Mouse (Mus musculus): ENCODE measurements around the gene Adgrl3. TPM values are rescaled to one million over a fixed set of nuclear protein-coding genes. Genes with fewer than 3 reads are reported as not detected.

Adgrl3 gene
- polyA plus RNA-seq, 1 experiment from 2014 or later, result 1.1 TPM

DNA sequence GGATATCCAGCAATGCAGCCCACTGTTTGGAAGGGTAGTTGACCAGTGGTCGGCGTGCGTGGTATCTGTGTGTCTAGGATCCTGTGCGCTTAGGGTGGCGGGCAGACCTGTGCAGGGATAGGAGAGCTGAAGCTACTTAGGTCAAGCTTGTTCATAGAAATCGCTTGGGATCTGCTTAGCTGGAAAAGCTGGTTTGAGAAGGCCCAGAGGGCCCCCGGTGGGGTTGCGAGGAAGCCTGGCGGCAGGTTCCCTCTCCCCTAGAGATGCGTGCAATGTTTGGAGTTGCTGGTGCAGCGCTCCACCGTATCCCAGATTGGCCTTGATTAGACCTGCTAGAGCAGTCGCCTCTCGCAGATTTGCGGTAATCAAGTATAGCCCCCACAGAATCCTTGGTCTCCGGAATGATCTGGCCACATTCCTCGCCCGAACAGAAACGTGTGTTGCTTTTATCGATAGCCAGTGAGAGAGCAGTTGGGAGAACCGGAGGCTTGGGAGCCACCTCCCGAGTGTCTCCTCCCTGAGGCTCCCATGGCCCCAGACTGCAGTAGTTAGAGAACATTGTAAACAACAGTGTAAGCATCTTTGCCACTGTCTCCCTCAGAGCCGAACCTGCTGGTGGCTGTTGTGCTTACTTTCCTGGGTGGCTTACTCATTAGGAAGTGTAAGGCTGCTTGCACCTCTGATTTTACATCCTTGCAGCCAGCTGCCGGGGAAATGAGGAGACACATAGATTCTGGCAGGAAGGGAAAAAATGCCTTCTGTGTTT is 2.6 kb downstream of the Adgrl3 start:
- H3K4me1 ChIP-seq (ENCODE audit: insufficient read depth), result no peaks in the 10 kb centered on the region; the same call in none of the 2 replicates
- 4% methylated on average over 24 of the region's 24 CpGs for WGBS (ENCODE audit: insufficient replicate concordance)
- no peak overlapping the region for H3K27ac ChIP-seq (ENCODE audit: low read depth)
- no peak for DNase-seq
- peak overlapping the region; percentile 84 for H3K4me2 ChIP-seq (ENCODE audit: low read depth, low read length)
- no peaks in the 10 kb centered on the region for H3K36me3 ChIP-seq (replicated peaks; ENCODE audit: insufficient read depth, low read length)
- ATAC-seq, result no peak
- H3K4me3 ChIP-seq (ENCODE audit: low read depth, low read length), result peak overlapping the region; percentile 55
- H3K9ac ChIP-seq (replicated peaks), result no peak overlapping the region
- no peaks in the 10 kb centered on the region for H3K9me3 ChIP-seq (ENCODE audit: low read length)
- peaks cover 56% of the 10 kb centered on the region for H3K27me3 ChIP-seq (ENCODE audit: insufficient read depth, low read length)
- TF ChIP-seq CTCF (IDR thresholded peaks at IDR 0.05; ENCODE audit: low read depth) (no peak), EP300 (IDR thresholded peaks at IDR 0.05; ENCODE audit: low read depth) (no peak)

DNA sequence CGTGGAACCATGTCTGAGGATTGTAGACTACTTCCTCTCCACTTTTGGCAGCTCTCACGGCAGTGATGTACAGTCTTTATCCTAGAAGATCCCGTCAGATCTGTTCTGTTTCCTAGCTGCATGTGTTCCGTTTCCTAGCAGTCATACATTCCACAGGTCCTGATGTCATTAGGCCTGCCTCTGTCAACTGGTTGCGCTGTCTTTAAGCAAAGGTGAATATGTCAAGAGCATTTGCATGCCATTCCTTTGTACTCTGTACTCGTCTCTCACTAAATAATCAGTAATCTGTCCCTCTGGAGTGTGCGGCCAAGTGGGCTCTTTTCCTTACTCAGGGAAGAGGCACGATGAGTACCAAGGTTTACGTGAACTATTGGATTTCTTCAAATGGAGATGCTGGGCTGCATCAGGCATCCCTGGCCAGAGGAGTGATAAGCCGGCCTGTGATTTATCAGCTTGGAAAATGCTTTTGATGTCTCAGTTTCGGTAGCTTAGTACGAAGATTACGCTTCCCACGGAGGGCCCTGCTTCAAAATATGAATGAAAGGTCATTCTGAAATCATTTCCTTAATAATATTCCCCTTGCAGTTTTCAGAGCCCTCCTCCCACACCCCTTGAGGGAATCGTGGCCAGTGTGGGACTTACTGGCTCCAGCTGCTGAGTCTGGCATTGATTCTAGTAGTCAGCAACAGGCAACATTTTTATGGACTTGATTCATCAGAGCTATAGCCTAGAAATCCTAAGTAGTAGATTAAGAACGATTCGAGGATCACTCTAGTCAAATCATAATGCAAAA is 4.2 kb downstream of the Adgrl3 start:
- TF ChIP-seq CTCF (IDR thresholded peaks at IDR 0.05; ENCODE audit: low read depth) (no peak), EP300 (IDR thresholded peaks at IDR 0.05; ENCODE audit: low read depth) (no peak)
- no peaks in the 10 kb centered on the region for H3K9me3 ChIP-seq (ENCODE audit: low read length)
- no peak overlapping the region for H3K27ac ChIP-seq (ENCODE audit: low read depth)
- H3K9ac ChIP-seq (replicated peaks), result no peak overlapping the region
- H3K27me3 ChIP-seq (ENCODE audit: insufficient read depth, low read length), result peaks cover 53% of the 10 kb centered on the region
- DNase-seq, result no peak
- H3K36me3 ChIP-seq (replicated peaks; ENCODE audit: insufficient read depth, low read length), result no peaks in the 10 kb centered on the region
- H3K4me3 ChIP-seq (ENCODE audit: low read depth, low read length), result no peak overlapping the region
- H3K4me1 ChIP-seq (ENCODE audit: insufficient read depth), result no peaks in the 10 kb centered on the region; the same call in none of the 2 replicates
- H3K4me2 ChIP-seq (ENCODE audit: low read depth, low read length), result no peak overlapping the region
- WGBS (ENCODE audit: insufficient replicate concordance), result 57% methylated on average over 17 of the region's 17 CpGs
- ATAC-seq, result no peak

DNA sequence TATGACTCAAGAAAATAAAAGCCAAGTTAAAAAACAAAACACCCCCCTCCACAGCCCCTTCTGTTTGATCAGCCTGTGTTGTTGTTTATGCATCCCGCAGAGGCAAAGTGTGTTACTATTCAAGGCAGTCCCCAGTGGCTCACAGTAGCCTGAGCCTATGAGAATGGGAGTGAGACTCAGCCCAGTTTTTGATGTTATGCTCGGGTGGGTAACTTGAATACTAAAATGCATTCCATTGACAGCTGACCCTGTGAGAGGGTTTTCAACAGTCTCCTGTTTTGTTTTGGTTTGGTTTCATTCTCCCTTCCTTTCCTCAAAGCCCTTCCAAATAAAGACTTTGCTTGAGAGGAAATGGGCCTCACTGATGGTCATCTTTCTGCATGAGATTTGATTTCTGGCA is 8.9 kb downstream of the Adgrl3 start:
- 55% methylated on average over 2 of the region's 2 CpGs for WGBS (ENCODE audit: insufficient replicate concordance)

DNA sequence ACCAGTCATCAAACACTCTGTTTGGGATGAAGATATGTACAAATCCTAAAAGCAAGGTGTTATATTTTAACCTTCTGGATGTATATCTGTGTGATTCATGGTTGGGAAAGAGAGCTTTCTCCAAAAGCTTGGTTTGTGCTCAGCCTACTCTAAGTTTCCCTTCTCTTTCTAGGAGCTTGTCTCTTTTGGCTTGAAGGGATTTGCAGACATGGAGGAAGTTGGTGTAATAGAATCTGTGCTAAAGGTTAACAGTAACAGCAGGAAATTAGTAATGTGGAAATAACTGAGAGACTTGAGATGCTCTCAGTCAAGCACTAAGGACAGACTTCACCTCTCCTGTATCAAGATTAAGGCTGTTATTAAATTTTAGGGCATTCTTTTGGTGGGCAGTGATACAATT is 17.2 kb downstream of the Adgrl3 start:
- Histone ChIP-seq H3K4me1 (ENCODE audit: insufficient read depth) (no peaks in the 10 kb centered on the region), H3K9ac (replicated peaks) (no peak overlapping the region), H3K4me3 (ENCODE audit: low read depth, low read length) (no peak overlapping the region), H3K36me3 (replicated peaks; ENCODE audit: insufficient read depth, low read length) (no peaks in the 10 kb centered on the region), H3K27me3 (ENCODE audit: insufficient read depth, low read length) (no peaks in the 10 kb centered on the region), H3K9me3 (ENCODE audit: low read length) (no peaks in the 10 kb centered on the region), H3K27ac (ENCODE audit: low read depth) (no peak overlapping the region), H3K4me2 (ENCODE audit: low read depth, low read length) (no peak overlapping the region)
- DNase-seq, result no peak
- no peak for ATAC-seq
- TF ChIP-seq CTCF (IDR thresholded peaks at IDR 0.05; ENCODE audit: low read depth) (no peak), EP300 (IDR thresholded peaks at IDR 0.05; ENCODE audit: low read depth) (no peak)

More for the DNA sequence above, 8.9 kb downstream of the Adgrl3 start:
- Histone ChIP-seq H3K27me3 (ENCODE audit: insufficient read depth, low read length) (peaks cover 10% of the 10 kb centered on the region; the same call in 1 of the 2 replicates), H3K9ac (replicated peaks) (no peak overlapping the region), H3K4me3 (ENCODE audit: low read depth, low read length) (no peak overlapping the region), H3K27ac (ENCODE audit: low read depth) (no peak overlapping the region), H3K9me3 (ENCODE audit: low read length) (no peaks in the 10 kb centered on the region), H3K4me1 (ENCODE audit: insufficient read depth) (no peaks in the 10 kb centered on the region), H3K4me2 (ENCODE audit: low read depth, low read length) (no peak overlapping the region), H3K36me3 (replicated peaks; ENCODE audit: insufficient read depth, low read length) (no peaks in the 10 kb centered on the region)
- no peak for ATAC-seq
- TF ChIP-seq CTCF (IDR thresholded peaks at IDR 0.05; ENCODE audit: low read depth) (no peak), EP300 (IDR thresholded peaks at IDR 0.05; ENCODE audit: low read depth) (no peak)
- no peak for DNase-seq

DNA sequence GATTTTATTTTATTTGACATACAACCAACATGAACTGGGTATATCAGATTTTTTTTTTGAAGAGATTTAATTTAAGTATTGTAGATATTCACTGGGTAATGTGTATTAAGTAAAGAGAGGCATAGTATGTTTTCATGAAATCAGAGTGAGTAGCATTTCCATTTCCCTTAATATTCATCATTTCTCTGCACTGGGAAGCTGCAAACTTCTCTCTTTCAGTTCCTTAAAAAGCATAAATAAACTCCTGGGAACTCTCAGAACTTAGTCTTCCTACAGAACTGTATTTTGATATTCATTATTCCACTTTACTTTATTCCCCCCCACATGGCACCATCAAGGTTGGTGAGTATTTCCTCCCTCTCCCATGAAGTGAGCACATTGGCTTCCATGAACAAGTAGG is 23.9 kb downstream of the Adgrl3 start:
- H3K9me3 ChIP-seq (ENCODE audit: low read length), result no peaks in the 10 kb centered on the region
- H3K4me1 ChIP-seq (ENCODE audit: insufficient read depth), result no peaks in the 10 kb centered on the region
- no peaks in the 10 kb centered on the region for H3K27me3 ChIP-seq (ENCODE audit: insufficient read depth, low read length)
- no peak overlapping the region for H3K27ac ChIP-seq (ENCODE audit: low read depth)
- no peak for TF ChIP-seq CTCF (IDR thresholded peaks at IDR 0.05; ENCODE audit: low read depth)
- TF ChIP-seq EP300 (IDR thresholded peaks at IDR 0.05; ENCODE audit: low read depth), result no peak
- H3K36me3 ChIP-seq (replicated peaks; ENCODE audit: insufficient read depth, low read length), result no peaks in the 10 kb centered on the region
- no peak overlapping the region for H3K9ac ChIP-seq (replicated peaks)
- H3K4me3 ChIP-seq (ENCODE audit: low read depth, low read length), result no peak overlapping the region
- no peak overlapping the region for H3K4me2 ChIP-seq (ENCODE audit: low read depth, low read length)
- ATAC-seq (no peak), DNase-seq (no peak)

DNA sequence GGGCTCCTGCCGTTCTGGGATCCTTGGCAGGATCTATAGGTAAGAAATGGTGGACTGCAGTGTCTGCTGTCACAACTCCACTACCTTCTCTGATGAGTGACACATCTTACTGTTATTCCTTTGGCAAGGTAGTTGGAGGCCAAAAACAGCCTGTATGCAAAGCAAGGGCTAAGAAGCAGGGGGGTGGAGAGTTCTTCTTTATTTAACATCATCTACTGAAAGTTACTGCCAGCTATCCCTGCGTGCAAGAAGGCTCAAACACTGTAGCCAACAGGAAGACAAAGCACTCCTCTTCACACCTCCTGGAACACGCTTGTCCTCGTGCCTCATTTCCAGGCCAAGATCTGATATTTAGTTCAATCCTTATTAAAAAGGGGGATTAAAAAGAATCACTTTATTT is 26.2 kb downstream of the Adgrl3 start:
- Histone ChIP-seq H3K27me3 (ENCODE audit: insufficient read depth, low read length) (no peaks in the 10 kb centered on the region), H3K36me3 (replicated peaks; ENCODE audit: insufficient read depth, low read length) (no peaks in the 10 kb centered on the region), H3K4me2 (ENCODE audit: low read depth, low read length) (no peak overlapping the region), H3K4me3 (ENCODE audit: low read depth, low read length) (no peak overlapping the region), H3K9ac (replicated peaks) (no peak overlapping the region), H3K9me3 (ENCODE audit: low read length) (no peaks in the 10 kb centered on the region), H3K4me1 (ENCODE audit: insufficient read depth) (no peaks in the 10 kb centered on the region), H3K27ac (ENCODE audit: low read depth) (no peak overlapping the region)
- 77% methylated on average over 4 of the region's 4 CpGs for WGBS (ENCODE audit: insufficient replicate concordance)
- ATAC-seq (no peak), DNase-seq (no peak)
- TF ChIP-seq EP300 (IDR thresholded peaks at IDR 0.05; ENCODE audit: low read depth) (no peak), CTCF (IDR thresholded peaks at IDR 0.05; ENCODE audit: low read depth) (no peak)
